Mouse (Mus musculus) spleen, adult 12 weeks (tissue): ENCODE results near the gene Dennd5a.

Source experiments
- DNase-seq: peaks from one replicate; pipeline ENCODE4 v3.0.0; 2022; ENCODE audit warnings: low spot score

The Dennd5a gene

GRCm38 (mm10) chr7:109881561-109882099 lies 78.6 kb downstream of the Dennd5a start:
- no peak for DNase-seq

DNA sequence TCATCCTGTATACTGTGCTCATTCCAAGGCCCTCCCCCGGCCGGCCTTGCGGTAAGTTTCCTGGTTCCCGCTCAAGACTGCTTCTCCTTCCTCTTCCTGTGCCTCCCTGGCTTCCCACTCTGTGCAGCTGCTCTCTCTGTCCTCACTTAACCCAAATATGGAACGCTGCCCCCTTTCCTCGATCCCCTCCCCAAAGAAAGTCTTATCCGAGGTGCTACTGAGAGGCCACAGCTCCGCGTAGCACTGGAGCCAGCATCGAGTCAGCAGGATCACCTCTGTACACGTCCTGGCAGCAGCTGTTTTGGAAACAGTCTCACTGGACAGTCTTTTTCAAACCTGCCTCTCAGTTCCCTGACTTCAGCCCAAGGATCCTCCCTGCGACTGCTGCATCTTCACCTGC lies 81.1 kb downstream of the Dennd5a start:
- no peak for DNase-seq

- DNase-seq: no peak
Measured at GRCm38 (mm10) chr7:109876085-109876484, 84.2 kb downstream of the Dennd5a start.

DNA sequence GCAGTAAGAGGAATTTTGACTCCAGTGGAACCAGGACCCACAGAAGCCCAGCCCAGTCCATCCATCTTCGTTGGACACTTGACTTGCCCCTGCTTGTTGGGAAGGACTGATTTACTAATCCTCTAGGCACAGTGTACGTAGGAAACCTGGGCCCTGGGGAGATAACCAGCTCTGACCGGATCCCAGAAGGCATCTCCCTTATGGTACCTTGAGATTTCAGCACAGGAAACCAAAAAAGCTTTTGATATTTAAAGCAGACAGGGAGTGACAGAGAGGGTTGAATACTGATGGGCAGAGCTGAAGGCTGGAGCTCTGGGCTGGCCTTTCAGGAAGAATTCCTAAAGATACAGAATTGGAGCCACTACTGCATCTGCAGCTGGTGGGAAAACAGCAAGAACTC lies 84.7 kb downstream of the Dennd5a start:
- DNase-seq: no peak

DNA sequence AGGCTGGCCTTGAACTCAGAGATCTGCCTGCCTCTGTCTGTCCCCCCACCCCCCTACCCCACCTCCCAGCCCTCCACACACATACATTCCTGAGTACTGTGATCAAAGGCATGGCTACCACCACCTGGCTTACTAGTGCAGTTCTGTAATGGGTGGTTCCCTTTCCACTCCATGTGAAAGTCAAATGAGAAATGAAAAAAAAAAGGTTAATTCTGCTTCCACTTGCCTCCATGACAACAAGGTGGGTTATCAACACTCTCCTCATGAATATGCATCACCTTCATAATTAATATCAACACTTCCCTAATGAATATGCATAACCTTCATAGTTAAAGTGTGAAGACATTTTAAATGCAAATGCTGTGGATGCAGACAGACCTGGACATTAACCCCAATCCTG lies 85.2 kb downstream of the Dennd5a start:
- DNase-seq: no peak

DNA sequence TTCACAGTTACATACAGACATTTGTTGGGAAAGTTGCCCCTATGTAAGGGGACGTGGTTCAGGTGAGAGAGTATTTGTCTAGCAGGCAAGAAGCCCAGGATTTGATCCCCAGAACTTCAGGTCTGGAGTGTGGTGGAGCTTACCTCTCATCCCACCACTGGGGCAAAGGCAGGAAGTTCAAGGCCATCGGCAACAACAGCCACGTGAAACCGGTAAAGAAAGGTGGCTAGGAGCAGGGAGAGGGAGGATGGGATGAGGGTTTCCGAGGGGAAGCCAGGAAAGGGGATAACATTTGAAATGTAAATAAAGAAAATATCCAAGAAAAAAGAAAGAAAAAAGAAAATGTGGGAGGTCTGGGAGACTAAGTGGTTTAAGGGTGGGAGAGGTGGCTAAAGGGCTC lies 87.1 kb downstream of the Dennd5a start:
- DNase-seq: no peak

GRCm38 (mm10) chr7:109871232-109871631 lies 89.0 kb downstream of the Dennd5a start:
- DNase-seq: no peak

DNA sequence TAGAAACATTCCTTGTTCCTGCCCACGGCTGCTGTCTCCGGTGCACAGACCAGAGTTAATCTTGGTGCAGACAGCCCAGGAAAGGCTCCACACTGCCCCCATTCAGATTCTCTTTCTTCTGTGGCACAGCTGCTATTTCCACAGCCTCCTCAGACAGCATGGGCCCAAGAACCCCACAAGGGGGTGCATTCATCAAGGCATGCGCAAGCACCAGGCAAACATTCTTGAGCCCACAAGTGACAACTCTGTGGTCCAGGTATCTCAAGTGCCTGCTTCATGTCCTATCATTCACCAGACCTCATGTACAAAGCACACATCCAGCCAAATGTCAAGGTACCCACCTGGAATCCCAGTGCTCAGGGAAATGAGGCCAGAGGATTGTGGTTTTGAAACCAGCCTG lies 91.8 kb downstream of the Dennd5a start:
- DNase-seq: no peak

GRCm38 (mm10) chr7:109866643-109867042 lies 93.6 kb downstream of the Dennd5a start:
- no peak for DNase-seq

DNA sequence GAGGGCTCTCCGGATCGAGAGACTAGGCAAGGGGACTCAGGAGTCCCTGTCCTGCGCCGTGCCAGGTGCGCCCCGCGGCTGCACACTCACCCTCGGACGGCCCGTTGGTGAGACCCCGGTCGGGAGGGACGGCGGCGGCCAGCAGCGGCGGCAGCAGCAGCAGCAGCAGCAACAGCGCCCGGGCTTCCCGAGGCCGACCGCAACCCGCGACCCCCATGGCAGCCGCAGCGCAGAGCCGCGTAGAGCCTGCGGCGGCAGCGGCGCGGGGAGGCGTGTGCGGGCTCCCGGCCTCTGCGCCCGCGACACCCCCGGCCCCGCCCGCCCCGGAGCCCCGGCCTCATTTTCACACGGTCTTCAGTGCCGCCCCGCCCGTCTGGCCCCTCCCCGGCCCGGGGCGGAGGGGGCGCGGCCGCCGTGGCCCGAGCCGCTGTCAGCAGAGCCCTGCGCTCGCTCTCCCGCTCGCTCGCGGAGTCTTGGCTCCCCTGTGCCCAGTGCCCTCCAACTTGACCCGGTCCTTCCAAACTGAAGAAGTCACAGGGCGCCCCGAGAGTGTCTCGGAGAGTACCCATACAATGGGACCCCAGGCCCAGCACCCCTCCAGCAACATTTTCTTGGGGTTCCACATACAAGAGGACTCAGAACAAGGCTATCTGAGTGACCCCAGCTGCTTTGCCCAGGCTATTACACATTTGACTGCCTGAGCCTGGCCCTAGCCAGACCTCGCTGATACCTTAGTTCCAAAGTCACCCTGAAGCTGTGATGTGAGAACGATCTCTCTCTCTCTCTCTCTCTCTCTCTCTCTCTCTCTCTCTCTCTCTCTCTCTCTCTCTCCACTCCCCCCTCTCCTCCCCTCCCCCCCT lies 94.7 kb downstream of the Dennd5a start, which contains the start of gene Scube2:
Gene Scube2, minus strand, starts transcription at position 310 of the 860 bp plus-strand sequence.
- no peak for DNase-seq

DNA sequence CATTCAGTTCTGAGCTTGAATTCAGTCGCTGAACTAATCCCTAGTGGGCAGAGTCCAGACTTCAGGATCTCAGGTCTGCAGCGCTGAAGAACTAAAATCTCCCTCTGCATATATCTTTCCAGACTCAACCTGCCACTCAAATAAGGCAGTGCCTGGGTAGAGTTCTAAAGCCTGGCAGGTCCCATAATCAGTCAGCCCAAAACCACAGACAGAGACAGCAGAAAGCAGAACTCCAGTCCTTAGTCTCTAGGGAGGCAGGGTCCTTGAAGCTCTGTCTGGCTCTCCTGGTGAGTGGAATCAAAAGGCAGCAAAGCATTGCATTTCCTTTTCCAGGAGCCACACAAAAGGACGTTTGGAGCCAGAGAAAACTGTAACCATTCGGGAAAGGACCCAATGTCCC lies 96.7 kb downstream of the Dennd5a start:
- DNase-seq: no peak

- no peak for DNase-seq
Measured at GRCm38 (mm10) chr7:109860162-109860561, 100.1 kb downstream of the Dennd5a start.

- no peak for DNase-seq
Measured at GRCm38 (mm10) chr7:109859354-109859753, 100.9 kb downstream of the Dennd5a start.

GRCm38 (mm10) chr7:109852752-109853212 lies 107.5 kb downstream of the Dennd5a start:
- DNase-seq: no peak

DNA sequence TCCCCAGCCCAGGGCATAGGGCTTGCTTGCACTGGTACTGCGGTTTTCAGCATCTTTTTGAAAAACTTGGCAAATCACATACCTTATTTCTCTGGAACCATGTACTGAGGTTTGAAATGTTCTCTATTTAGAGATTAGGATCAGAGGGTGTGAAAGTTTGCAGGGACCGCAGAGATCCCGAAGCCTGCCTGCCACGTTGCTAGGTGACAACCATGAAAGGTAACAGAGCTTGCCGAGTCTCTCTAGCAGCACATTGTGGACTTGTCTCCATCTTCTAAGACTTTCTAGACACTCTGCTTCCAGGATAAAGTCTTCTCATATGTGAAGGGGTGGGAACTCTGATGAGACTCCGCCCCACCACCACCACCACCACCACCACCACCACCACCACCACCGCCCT lies 108.3 kb downstream of the Dennd5a start:
- DNase-seq: no peak

- no peak for DNase-seq
Measured at GRCm38 (mm10) chr7:109850531-109850930, 109.7 kb downstream of the Dennd5a start.

DNA sequence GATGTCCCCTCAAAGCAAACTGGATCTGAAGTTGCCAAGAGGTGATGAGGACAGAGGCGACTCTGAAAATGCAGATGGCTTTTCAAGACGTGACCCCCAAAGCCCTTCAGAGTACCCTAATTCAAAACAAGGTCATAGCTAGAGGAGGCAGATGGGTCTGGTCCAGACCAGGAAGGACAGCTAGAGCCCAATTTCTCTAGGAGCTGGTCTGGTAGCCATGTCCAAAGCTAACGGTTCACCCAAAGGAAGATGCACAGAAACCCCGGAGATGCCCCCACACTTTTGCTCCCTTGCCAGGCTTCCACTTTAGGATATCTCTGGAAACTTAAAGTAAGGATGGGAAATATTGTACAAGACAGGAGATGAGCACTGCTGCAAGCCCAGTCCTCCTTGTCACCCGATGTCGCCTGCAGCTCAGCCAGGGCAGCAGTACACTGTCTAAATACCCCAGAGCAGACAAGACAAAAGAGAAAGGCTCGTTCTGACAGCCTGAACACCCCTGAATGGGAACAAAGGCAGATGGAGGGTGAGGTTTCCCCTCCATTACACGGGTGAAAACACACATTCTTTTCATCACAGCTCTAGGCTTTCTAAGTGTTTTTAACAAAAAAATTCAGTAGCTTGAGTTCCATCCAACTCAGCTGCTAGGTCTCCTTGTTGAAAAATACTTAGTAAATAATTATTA lies 110.4 kb downstream of the Dennd5a start:
- no peak for DNase-seq

GRCm38 (mm10) chr7:109848867-109849733 lies 111.2 kb downstream of the Dennd5a start:
- no peak for DNase-seq

DNA sequence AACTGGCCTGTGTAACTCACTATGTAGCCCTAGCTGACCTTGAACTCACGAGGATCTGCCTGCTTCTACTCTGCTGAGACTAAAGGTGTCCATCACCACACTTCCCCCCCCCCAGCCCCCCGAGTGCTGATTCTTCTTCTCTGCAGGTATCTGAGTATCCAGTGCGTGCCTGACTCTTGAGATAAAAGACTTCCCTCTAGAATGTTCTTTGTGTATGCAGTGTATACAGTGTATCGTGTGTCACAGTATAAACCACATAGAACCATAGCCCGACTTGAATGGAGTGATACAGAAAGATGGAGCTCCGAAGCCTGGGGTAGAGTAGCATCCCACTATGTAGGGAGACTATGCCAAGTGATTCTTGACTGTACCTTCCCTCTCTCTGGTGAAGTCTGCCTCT lies 116.2 kb downstream of the Dennd5a start:
- no peak for DNase-seq
